Mouse (Mus musculus) ES-E14 (cell line): ENCODE data around the gene Iqschfp. TPM values are rescaled to one million over a fixed set of nuclear protein-coding genes. Genes with fewer than 3 reads are reported as not detected.

Source experiments
- DNase-seq: peaks from one replicate; pipeline ENCODE4 v3.0.0-alpha.2; 2013; ENCODE audit warnings: low read depth, low spot score
- H3K27ac ChIP-seq: 2 replicates; pipeline ENCODE4 v1.5.1; 2012; ENCODE audit warnings: low read depth, mild to moderate bottlenecking, low read length, moderate library complexity, mixed read lengths; ENCODE audit not compliant: poor library complexity, insufficient read depth, severe bottlenecking
- H3K36me3 ChIP-seq: 2 replicates; pipeline ENCODE4 v1.6.1; 2012; ENCODE audit warnings: mild to moderate bottlenecking, low read length, moderate library complexity, mixed read lengths; ENCODE audit not compliant: control insufficient read depth, poor library complexity, insufficient read depth, severe bottlenecking
- H3K4me1 ChIP-seq, 2 experiments: fragments of 150-350 bp in 1 of 2; sonication (generic) in 1 of 2; 2 replicates each; pipeline ENCODE4 v1.6.1; 2012; ENCODE audit warnings: low read length in 2 of 2, mild to moderate bottlenecking in 1 of 2, mixed read lengths in 1 of 2; ENCODE audit not compliant: control insufficient read depth in 2 of 2, insufficient read depth in 2 of 2, poor library complexity in 1 of 2
- H3K4me3 ChIP-seq, 2 experiments: fragments of 150-350 bp in 1 of 2; sonication (generic) in 1 of 2; 2 replicates each; pipeline ENCODE4 v1.5.1; 2012; ENCODE audit warnings: low read length in 2 of 2, low read depth in 1 of 2, mild to moderate bottlenecking in 1 of 2, mixed read lengths in 1 of 2; ENCODE audit not compliant: insufficient read depth in 1 of 2, poor library complexity in 1 of 2, severe bottlenecking in 1 of 2
- H3K9ac ChIP-seq: 2 replicates; pipeline ENCODE4 v1.6.1; 2012; ENCODE audit warnings: low read depth, mild to moderate bottlenecking, low read length, mixed read lengths; ENCODE audit not compliant: poor library complexity, insufficient read depth, severe bottlenecking
- H3K9me3 ChIP-seq: fragments of 150-350 bp; sonication (generic); 2 replicates; pipeline ENCODE4 v1.6.1; 2012; ENCODE audit warnings: low read depth, mild to moderate bottlenecking, low read length; ENCODE audit not compliant: control insufficient read depth, insufficient read depth
- CHD2 ChIP-seq: IDR thresholded peaks from 2 replicates; pipeline ENCODE4 v1.6.1; 2014; ENCODE audit warnings: mild to moderate bottlenecking, low read depth, low read length, inconsistent platforms
- HCFC1 ChIP-seq: IDR thresholded peaks from 2 replicates; pipeline ENCODE4 v1.6.1; 2012; ENCODE audit warnings: low read length, inconsistent platforms, borderline replicate concordance; ENCODE audit not compliant: insufficient read depth
- MAFK ChIP-seq: IDR thresholded peaks from 2 replicates; pipeline ENCODE4 v1.6.1; 2014; ENCODE audit warnings: mild to moderate bottlenecking, low read depth, low read length, inconsistent platforms; ENCODE audit not compliant: insufficient read depth
- ZC3H11A ChIP-seq: IDR thresholded peaks from 2 replicates; pipeline ENCODE4 v1.6.1; 2012; ENCODE audit warnings: low read depth, mild to moderate bottlenecking, inconsistent platforms, low read length, borderline replicate concordance
- ZNF384 ChIP-seq: IDR thresholded peaks from 2 replicates; pipeline ENCODE4 v1.6.1; 2012; ENCODE audit warnings: low read depth, low read length, inconsistent platforms
- in situ Hi-C, 2 experiments: fragments of 600-800 bp; cut with MboI; formaldehyde crosslinking; loops; one replicate each; pipeline ENCODE4 v1.15.1; 2025; ENCODE audit warnings: low sequenced_read_pairs in 2 of 2, inconsistent platforms in 1 of 2; ENCODE audit not compliant: unreplicated experiment in 2 of 2
- total RNA-seq: library from RNA; depleted of rRNA; stranded (reverse); fragments of 300-350 nt; gene quantifications from 2 replicates; pipeline ENCODE4 v1.2.3, GENCODE M21; 2012

The Iqschfp gene
- total RNA-seq, 1 experiment, result not detected

DNA sequence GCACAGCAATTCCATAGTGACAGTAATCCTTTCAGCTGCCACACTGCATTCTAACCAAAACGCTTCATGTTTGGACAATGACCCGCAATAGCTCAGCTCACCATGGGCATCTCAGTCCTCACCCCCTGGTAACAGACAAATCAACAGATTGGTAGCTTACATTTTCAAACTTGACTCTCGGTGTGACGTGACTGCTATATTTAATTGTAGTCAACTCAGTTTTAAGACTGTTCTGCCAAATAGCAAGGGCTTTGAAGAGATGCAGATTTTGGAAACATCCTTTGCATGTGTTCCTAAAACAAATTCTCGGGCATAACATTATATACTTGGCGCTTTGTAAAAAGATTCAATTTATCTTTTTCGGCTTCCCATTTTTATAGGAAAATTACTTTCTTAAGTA lies 404.7 kb downstream of the Iqschfp start:
- no peak for DNase-seq
- Histone ChIP-seq H3K9ac (no peak overlapping the region), H3K9me3 (no peaks in the 10 kb centered on the region), H3K36me3 (no peaks in the 10 kb centered on the region), H3K27ac (no peak overlapping the region), H3K4me3 (no peak overlapping the region), H3K4me1 (no peaks in the 10 kb centered on the region)
- TF ChIP-seq ZNF384, result no peak
- no peak for TF ChIP-seq MAFK
- no peak for TF ChIP-seq ZC3H11A
- no peak for TF ChIP-seq HCFC1
- no peak for TF ChIP-seq CHD2
- in situ Hi-C loops, result no loop called here

DNA sequence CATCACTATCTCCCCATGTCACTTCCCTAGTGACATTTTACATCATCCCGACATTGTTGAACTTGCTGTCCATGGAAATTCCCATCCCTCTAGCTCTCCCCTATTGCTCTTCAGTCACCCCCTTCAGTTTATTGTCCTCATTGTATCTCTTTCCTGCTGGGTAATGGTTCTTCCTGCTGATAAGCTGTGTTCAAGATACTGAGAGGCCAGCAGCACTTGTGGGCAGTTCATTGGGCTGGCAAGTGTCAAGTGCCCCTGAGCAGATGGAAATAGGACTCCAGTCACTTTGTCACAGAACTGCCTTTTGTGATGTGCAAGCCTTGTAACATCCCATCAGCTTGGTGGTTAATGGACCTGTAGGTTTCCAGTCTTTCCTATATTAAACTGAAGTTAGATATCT lies 413.6 kb downstream of the Iqschfp start:
- in situ Hi-C loops, result no loop called here
- no peak for TF ChIP-seq HCFC1

DNA sequence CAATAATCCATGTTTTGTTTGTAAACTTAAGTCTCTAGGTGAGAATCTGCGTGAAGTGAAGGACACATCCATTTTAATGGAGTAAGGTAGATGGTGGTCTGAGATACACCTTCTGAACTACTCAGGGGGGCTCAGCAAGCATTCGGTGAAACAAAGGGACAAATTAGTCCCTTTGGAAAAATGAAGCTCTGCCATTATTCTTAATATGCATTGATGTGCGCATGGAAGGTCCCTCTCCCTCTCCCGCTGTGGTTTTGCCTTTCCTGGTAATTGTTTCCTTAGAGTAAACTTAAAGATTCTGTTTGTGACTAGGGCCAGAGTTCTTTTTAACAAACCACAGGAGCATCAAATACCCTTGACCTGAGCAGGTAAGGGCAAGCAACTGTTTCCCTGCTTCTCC lies 414.7 kb downstream of the Iqschfp start:
- peak; percentile 36 for DNase-seq
- Histone ChIP-seq H3K36me3 (no peaks in the 10 kb centered on the region), H3K4me3 (no peak overlapping the region), H3K27ac (no peak overlapping the region), H3K9ac (no peak overlapping the region), H3K9me3 (no peaks in the 10 kb centered on the region), H3K4me1 (no peaks in the 10 kb centered on the region; a peak in 1 of 4 replicates)
- 0 out of 2 replicates have a peak, but pooled peaks have one; percentile 30 for TF ChIP-seq CHD2
- no peak for TF ChIP-seq ZC3H11A
- in situ Hi-C loops, result no loop called here

More for the DNA sequence above, 413.6 kb downstream of the Iqschfp start:
- no peaks in the 10 kb centered on the region for H3K36me3 ChIP-seq
- H3K4me1 ChIP-seq, result no peaks in the 10 kb centered on the region; a peak in 1 of 4 replicates
- no peak overlapping the region for H3K27ac ChIP-seq
- no peak overlapping the region for H3K4me3 ChIP-seq
- DNase-seq, result no peak
- no peak overlapping the region for H3K9ac ChIP-seq
- H3K9me3 ChIP-seq, result no peaks in the 10 kb centered on the region

DNA sequence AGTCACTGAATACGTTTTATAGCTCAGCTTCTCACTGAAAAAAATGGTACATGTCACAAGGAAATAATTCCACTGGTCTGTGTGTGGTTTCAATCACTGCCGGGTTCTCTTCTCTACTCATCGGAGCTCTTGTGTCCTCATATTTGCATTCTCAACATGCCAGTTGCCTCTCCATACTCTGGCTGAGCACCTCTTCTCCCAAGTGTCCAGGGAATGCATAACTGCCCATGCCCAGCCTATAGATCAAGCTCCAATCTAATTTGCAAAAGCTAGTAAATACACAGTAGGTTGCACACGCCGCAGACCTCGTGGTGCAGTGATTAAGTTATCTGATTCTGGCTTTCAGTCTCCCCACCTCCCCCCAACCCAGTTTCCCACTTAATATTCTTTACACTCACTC lies 433.5 kb downstream of the Iqschfp start:
- H3K9ac ChIP-seq, result no peak overlapping the region
- H3K4me3 ChIP-seq, result no peak overlapping the region
- no peak for DNase-seq
- TF ChIP-seq CHD2 (no peak), ZC3H11A (no peak), MAFK (no peak), ZNF384 (no peak), HCFC1 (no peak)
- no peaks in the 10 kb centered on the region; the same call in 1 of the 2 replicates for H3K9me3 ChIP-seq
- H3K36me3 ChIP-seq, result no peaks in the 10 kb centered on the region
- H3K4me1 ChIP-seq, result no peaks in the 10 kb centered on the region
- in situ Hi-C loops, result no loop called here
- H3K27ac ChIP-seq, result no peak overlapping the region

DNA sequence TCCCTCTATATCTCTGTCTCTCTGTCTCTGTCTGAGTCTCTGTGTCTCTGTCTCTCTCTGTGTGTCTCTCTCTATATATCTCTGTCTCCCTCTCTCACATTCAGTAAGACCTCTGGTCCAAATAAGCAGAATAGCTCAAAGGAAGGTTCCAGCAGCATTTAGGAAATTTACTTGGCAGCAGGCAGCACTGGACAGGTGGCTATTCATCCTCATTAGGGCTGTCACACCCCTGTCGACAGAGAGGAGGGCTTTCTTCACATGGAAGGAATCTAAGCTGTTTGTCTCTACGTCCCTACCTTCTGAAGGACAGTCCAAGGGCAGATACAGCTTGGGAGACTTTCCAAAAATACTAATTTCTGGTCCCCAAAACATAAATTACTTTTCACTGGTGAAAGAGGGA lies 440.5 kb downstream of the Iqschfp start:
- TF ChIP-seq HCFC1 (no peak), MAFK (no peak), ZNF384 (no peak), ZC3H11A (no peak), CHD2 (no peak)
- DNase-seq, result no peak
- in situ Hi-C loops, result no loop called here
- no peak overlapping the region for H3K9ac ChIP-seq
- no peak overlapping the region for H3K4me3 ChIP-seq
- no peak overlapping the region for H3K27ac ChIP-seq
- no peaks in the 10 kb centered on the region; the same call in 1 of the 2 replicates for H3K9me3 ChIP-seq
- H3K4me1 ChIP-seq, result no peaks in the 10 kb centered on the region
- H3K36me3 ChIP-seq, result no peaks in the 10 kb centered on the region
